Mouse (Mus musculus) CH12.LX (cell line): Measurements from ENCODE around the gene Ugt1a6a. TPM values are rescaled to one million over a fixed set of nuclear protein-coding genes. Genes with fewer than 3 reads are reported as not detected.

Source experiments
- DNase-seq: peaks from one replicate; pipeline ENCODE4 v3.0.0-alpha.2; 2013; ENCODE audit errors: extremely low read depth
- H3K27ac ChIP-seq: 2 replicates; pipeline ENCODE4 v1.5.1; 2012; ENCODE audit warnings: low read depth, mild to moderate bottlenecking, control low read depth, moderate library complexity; ENCODE audit not compliant: insufficient read depth
- H3K27me3 ChIP-seq: replicated peaks from 2 replicates; pipeline ENCODE3; 2012; ENCODE audit warnings: inconsistent platforms
- H3K36me3 ChIP-seq, 2 experiments: replicated peaks in 1 of 2; 2 replicates each; pipeline versions ENCODE3 to v1.6.1; 2012; ENCODE audit warnings: inconsistent platforms in 1 of 2, low read length in 1 of 2, mild to moderate bottlenecking in 1 of 2, mixed read lengths in 1 of 2, moderate library complexity in 1 of 2; ENCODE audit not compliant: control insufficient read depth in 1 of 2, insufficient read depth in 1 of 2
- H3K4me1 ChIP-seq, 2 experiments: 2 replicates each; pipeline ENCODE4 v1.6.1; 2012; ENCODE audit warnings: inconsistent platforms in 1 of 2, moderate library complexity in 1 of 2; ENCODE audit not compliant: insufficient read depth in 2 of 2, control insufficient read depth in 1 of 2
- H3K4me2 ChIP-seq: 2 replicates; pipeline ENCODE4 v1.6.1; 2012; ENCODE audit warnings: low read depth, mild to moderate bottlenecking, control low read depth; ENCODE audit not compliant: poor library complexity, insufficient read depth, severe bottlenecking
- H3K4me3 ChIP-seq, 3 experiments: fragments of 150-350 bp in 1 of 3; sonication (generic) in 1 of 3; replicated peaks in 1 of 3; 2 replicates each; pipeline versions ENCODE3 to v1.5.1; 2011 to 2012; ENCODE audit warnings: low read depth in 2 of 3, low read length in 2 of 3, mild to moderate bottlenecking in 2 of 3, moderate library complexity in 2 of 3, control low read depth in 1 of 3, improper control_type of control experiment in 1 of 3, inconsistent platforms in 1 of 3, mixed read lengths in 1 of 3; ENCODE audit not compliant: poor library complexity in 1 of 3
- H3K79me2 ChIP-seq: replicated peaks from 2 replicates; pipeline ENCODE4 v1.6.1; 2012; ENCODE audit warnings: mild to moderate bottlenecking, moderate library complexity; ENCODE audit not compliant: control insufficient read depth, poor library complexity, insufficient read depth, severe bottlenecking; ENCODE audit errors: extremely low read depth
- H3K9ac ChIP-seq: 2 replicates; pipeline ENCODE4 v1.6.1; 2012; ENCODE audit warnings: low read depth, mild to moderate bottlenecking, control low read depth, moderate library complexity; ENCODE audit not compliant: insufficient read depth
- H3K9me3 ChIP-seq: replicated peaks from 2 replicates; pipeline ENCODE3; 2012; ENCODE audit warnings: low read length, inconsistent platforms, mixed read lengths
- BHLHE40 ChIP-seq: IDR thresholded peaks from 2 replicates; pipeline ENCODE4 v1.6.1; 2011; ENCODE audit warnings: mild to moderate bottlenecking, low read depth, low read length, improper control_type of control experiment
- CHD1 ChIP-seq: IDR thresholded peaks from 2 replicates; pipeline ENCODE4 v1.6.1; 2012; ENCODE audit warnings: low read depth, low read length, improper control_type of control experiment, inconsistent platforms
- CTCF ChIP-seq, 2 experiments: IDR thresholded peaks in 1 of 2; conservative IDR thresholded peaks in 1 of 2; 2 replicates each; pipeline ENCODE4 v1.5.1; 2011 to 2012; ENCODE audit warnings: low read depth in 2 of 2, low read length in 2 of 2, improper control_type of control experiment in 1 of 2, inconsistent platforms in 1 of 2, mild to moderate bottlenecking in 1 of 2, moderate library complexity in 1 of 2
- ELF1 ChIP-seq: IDR thresholded peaks from 2 replicates; pipeline ENCODE4 v1.6.1; 2014; ENCODE audit warnings: low read depth, mild to moderate bottlenecking, inconsistent platforms, low read length, improper control_type of control experiment
- ETS1 ChIP-seq: conservative IDR thresholded peaks from 2 replicates; pipeline ENCODE4 v1.6.1; 2012; ENCODE audit warnings: low read depth, mild to moderate bottlenecking, inconsistent platforms, low read length, improper control_type of control experiment, moderate library complexity
- HCFC1 ChIP-seq: IDR thresholded peaks from 2 replicates; pipeline ENCODE4 v1.6.1; 2012; ENCODE audit warnings: low read depth, mild to moderate bottlenecking, inconsistent platforms, low read length, improper control_type of control experiment
- JUN ChIP-seq: IDR thresholded peaks from 2 replicates; pipeline ENCODE4 v1.6.1; 2011; ENCODE audit warnings: low read depth, mild to moderate bottlenecking, low read length, improper control_type of control experiment, moderate library complexity; ENCODE audit not compliant: insufficient read depth
- MAFK ChIP-seq: IDR thresholded peaks from 2 replicates; pipeline ENCODE4 v1.6.1; 2011; ENCODE audit warnings: low read length, improper control_type of control experiment; ENCODE audit not compliant: insufficient replicate concordance
- MEF2A ChIP-seq: IDR thresholded peaks from 2 replicates; pipeline ENCODE4 v1.6.1; 2014; ENCODE audit warnings: low read depth, mild to moderate bottlenecking, inconsistent platforms, low read length, improper control_type of control experiment, borderline replicate concordance
- NRF1 ChIP-seq: IDR thresholded peaks from 2 replicates; pipeline ENCODE4 v1.6.1; 2014; ENCODE audit warnings: low read depth, mild to moderate bottlenecking, inconsistent platforms, low read length, improper control_type of control experiment, moderate library complexity
- PAX5 ChIP-seq: IDR thresholded peaks from 2 replicates; pipeline ENCODE4 v1.6.1; 2012; ENCODE audit warnings: low read length, inconsistent platforms, mixed read lengths
- POLR2A ChIP-seq: IDR thresholded peaks from 2 replicates; pipeline ENCODE4 v1.6.1; 2011; ENCODE audit warnings: low read depth, mild to moderate bottlenecking, improper control_type of control experiment, low read length
- SIN3A ChIP-seq: IDR thresholded peaks from 2 replicates; pipeline ENCODE4 v1.6.1; 2012; ENCODE audit warnings: low read length, improper control_type of control experiment, inconsistent platforms
- TBP ChIP-seq: conservative IDR thresholded peaks from 2 replicates; pipeline ENCODE4 v1.6.1; 2011; ENCODE audit warnings: low read depth, low read length, improper control_type of control experiment
- ZMIZ1 ChIP-seq: IDR thresholded peaks from 2 replicates; pipeline ENCODE4 v1.6.1; 2012; ENCODE audit warnings: low read depth, mild to moderate bottlenecking, inconsistent platforms, low read length, improper control_type of control experiment
- ZNF384 ChIP-seq: IDR thresholded peaks from 2 replicates; pipeline ENCODE4 v1.6.1; 2012; ENCODE audit warnings: low read depth, low read length, improper control_type of control experiment, inconsistent platforms
- dilution Hi-C: fragments of 300-500 bp; cut with MboI; formaldehyde crosslinking; loops from 2 replicates; pipeline ENCODE4 v1.14.3; 2020; ENCODE audit warnings: low sequenced_read_pairs; ENCODE audit not compliant: extremely low pct_unique_long_range_greater_than_20kb, extremely low pct_ligation_motif_present
- in situ Hi-C: fragments of 300-500 bp; cut with MboI; formaldehyde crosslinking; loops from 3 replicates; pipeline ENCODE4 v1.14.3; 2019; ENCODE audit warnings: low sequenced_read_pairs, low pct_ligation_motif_present, low pct_unique_long_range_greater_than_20kb, mixed read lengths
- polyA plus RNA-seq: library from polyadenylated mRNA; unstranded; fragments of >175 nt; gene quantifications from 2 replicates; pipeline ENCODE4 v1.2.1, GENCODE M21; 2012; ENCODE audit warnings: low read depth; ENCODE audit not compliant: insufficient read length
- total RNA-seq, 2 experiments: library from RNA; depleted of rRNA; stranded (reverse); fragments of 300-350 nt in 1 of 2; fragments of >200 nt in 1 of 2; gene quantifications; 2 replicates each; pipeline ENCODE4 v1.2.3; 2012 to 2014

The Ugt1a6a gene
- total and polyA plus RNA-seq, 3 experiments = 0.19 to 0.43 (median 0.30) TPM

GRCm38 (mm10) chr1:88235046-88235893 is 100.7 kb downstream of the Ugt1a6a start:
- Histone ChIP-seq H3K36me3 (no peaks in the 10 kb centered on the region), H3K4me1 (no peaks in the 10 kb centered on the region), H3K9me3 (peaks cover 84% of the 10 kb centered on the region), H3K4me2 (no peak overlapping the region), H3K27ac (no peak overlapping the region), H3K79me2 (no peaks in the 10 kb centered on the region), H3K4me3 (no peak overlapping the region), H3K27me3 (peaks cover 35% of the 10 kb centered on the region), H3K9ac (no peak overlapping the region)
- in situ Hi-C loops = no loop called here
- TF ChIP-seq BHLHE40 = no peak
- no peak for TF ChIP-seq NRF1
- no peak for TF ChIP-seq JUN
- TF ChIP-seq ZNF384 = no peak
- no peak for TF ChIP-seq TBP
- TF ChIP-seq MEF2A = no peak
- no peak for TF ChIP-seq POLR2A
- no peak for TF ChIP-seq ELF1
- TF ChIP-seq HCFC1 = no peak
- TF ChIP-seq SIN3A = no peak
- no peak for TF ChIP-seq MAFK
- no peak for TF ChIP-seq ZMIZ1
- TF ChIP-seq ETS1 = no peak
- no peak for TF ChIP-seq CHD1
- no peak for TF ChIP-seq PAX5
- no peak for TF ChIP-seq CTCF (conservative IDR thresholded peaks at IDR 0.05 in 1 of 2, IDR thresholded peaks at IDR 0.05 in 1 of 2; ENCODE audit: low read depth in 2 of 2, low read length in 2 of 2)
- dilution Hi-C loops = no loop called here
- no peak for DNase-seq

DNA sequence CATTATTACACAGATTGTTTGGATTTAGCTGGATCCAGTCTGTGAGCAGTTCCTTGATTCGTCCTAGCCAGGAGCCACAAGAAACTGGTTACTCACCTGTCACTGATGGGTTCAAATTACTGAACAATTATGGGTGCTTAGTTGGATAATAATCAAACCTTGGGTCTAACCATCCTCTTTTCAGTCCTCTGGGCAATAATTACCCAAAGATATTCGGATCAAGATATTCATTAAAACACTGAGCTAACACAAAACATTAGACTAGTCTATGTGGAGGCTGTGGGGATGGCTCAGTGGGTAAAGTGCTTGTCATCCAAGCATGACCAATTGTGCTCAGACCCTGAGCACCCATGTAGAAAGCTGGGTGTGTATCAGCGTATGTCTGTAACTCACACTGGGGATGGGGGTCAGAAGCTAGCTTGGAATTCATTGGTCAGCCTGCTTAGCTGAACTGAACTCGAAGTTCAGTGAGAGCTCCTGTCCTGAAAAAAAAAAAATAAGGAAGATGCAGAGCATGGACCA is 101.3 kb downstream of the Ugt1a6a start:
- Histone ChIP-seq H3K9ac (no peak overlapping the region), H3K27me3 (peaks cover 38% of the 10 kb centered on the region), H3K4me1 (no peaks in the 10 kb centered on the region), H3K9me3 (peaks cover 86% of the 10 kb centered on the region), H3K79me2 (no peaks in the 10 kb centered on the region), H3K27ac (no peak overlapping the region), H3K4me2 (no peak overlapping the region), H3K36me3 (no peaks in the 10 kb centered on the region), H3K4me3 (no peak overlapping the region)
- no peak for TF ChIP-seq ZMIZ1
- dilution Hi-C loops = no loop called here
- in situ Hi-C loops = no loop called here
- no peak for DNase-seq
